Mouse (Mus musculus) adipocyte (in vitro differentiated cells): Measurements from ENCODE around the gene Bbs9.

ENCODE experiments used
- DNase-seq: peaks from one replicate; pipeline ENCODE4 v3.0.0-alpha.2; 2016; ENCODE audit warnings: low spot score

The Bbs9 gene

DNA sequence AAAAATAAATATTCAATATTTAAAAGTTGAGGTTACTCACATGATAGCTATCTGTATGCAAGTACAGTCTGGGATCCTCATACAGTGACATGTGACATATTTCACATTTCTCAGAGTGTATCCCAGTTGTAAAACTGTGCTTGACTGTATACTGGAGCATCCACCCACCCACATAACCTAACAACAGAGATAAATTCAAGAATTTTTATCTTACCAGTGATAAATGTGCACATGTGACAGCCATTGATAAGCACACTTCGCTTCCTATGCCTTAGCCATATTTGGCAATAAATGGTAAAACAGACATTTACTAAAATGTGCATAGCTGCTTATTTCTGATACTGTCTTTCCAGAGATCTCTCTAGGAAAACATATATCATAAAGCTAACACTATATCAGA is 330.5 kb downstream of the Bbs9 start:
- no peak for DNase-seq

GRCm38 (mm10) chr9:22806494-22806893 is 331.0 kb downstream of the Bbs9 start:
- no peak for DNase-seq

GRCm38 (mm10) chr9:22807693-22808092 is 332.2 kb downstream of the Bbs9 start:
- DNase-seq: no peak

DNA sequence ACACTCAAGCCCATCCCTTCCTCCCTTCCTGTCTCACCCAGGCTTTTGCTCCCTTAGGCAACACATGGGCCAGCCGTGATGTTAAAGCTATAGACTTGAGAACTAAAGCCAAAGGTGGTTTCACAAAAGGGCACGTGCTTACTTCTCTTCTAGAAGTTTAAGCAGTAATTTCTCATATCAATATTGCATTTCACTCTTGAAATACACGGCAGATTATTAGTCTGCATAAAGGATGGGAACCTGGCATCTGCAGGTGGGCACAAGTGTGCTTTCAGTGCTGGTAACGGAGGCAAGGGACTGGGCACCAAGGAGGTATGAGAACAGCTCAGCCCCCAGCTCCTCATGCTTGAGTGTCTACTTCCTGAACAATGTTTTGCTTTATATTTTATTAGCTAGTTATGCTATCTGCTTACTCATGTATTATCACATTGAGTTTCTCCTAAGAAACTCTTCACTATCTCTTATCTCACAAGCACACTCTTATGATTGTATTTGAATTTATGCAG is 334.2 kb downstream of the Bbs9 start:
- DNase-seq: no peak

DNA sequence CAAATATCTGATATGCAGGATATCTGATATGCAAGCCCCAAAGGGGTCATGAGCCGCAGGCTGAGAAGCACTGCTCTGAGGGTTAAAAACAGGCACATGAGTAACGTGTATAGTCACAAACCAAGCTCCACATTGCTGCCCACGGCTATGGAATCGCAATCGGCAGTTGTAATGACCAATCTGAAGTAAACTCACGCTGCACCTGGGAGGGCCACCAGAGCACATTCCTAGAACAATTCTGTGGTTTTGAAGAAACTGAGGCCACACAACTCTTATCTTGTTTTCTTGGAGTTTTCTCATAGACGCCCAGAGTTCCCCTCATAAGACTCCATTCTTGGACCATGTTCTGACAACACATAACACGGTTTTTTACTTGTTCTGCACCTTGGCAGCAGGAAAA is 334.9 kb downstream of the Bbs9 start:
- no peak for DNase-seq

GRCm38 (mm10) chr9:22811931-22812330 is 336.4 kb downstream of the Bbs9 start:
- no peak for DNase-seq

DNA sequence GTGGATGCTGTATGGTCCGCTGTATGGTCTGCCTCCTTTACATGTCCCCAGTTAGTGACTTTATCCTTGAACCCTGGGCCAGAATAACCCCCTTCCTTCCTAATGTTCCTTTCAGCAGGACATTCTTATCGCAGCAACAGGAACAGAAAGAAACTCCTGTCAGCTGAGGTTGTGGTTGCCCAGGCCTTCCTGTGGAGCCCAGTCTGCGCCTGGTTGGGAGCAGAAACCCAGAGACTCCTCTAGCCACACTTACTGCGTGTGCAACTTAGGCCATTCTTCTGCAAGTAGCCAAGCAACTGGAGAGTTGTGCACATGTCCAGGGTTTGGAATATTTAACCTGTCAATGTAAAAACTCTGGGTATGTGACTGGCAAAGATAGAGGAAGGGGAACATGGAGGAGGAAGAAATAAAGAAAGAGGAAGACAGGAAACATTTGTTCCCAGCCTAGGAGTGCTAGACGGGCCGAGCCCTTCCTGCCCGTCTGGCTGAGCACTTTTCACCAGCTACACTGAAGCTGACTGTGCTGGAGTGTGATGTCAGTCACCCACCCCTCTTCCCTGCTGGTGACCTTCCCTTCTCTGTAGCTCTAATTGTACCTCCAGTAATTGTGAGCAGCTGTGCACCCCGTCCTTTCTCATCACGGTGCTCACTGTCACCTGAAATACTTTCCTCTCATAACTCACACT is 339.0 kb downstream of the Bbs9 start:
- no peak for DNase-seq

- DNase-seq: peak; percentile 12
Observed at GRCm38 (mm10) chr9:22815093-22815458, 339.6 kb downstream of the Bbs9 start.

DNA sequence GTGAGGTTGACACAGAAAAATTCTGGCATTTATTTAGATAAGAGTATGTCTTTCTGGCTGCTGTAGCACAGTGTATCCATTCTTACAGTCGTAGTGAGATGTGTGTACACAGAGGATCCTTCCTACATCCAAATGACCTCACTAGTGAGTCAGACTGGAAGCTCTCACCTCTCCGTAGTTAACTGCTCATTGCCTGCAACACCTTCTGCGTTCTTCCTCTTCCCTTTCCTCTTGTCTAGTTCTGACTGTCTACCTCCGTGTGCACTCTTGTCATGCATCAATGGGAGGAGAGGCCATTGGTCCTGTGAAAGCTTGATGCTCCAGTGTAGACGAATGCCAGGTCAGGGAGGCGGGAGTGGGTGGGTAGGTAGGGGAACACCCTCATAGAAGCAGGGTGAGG is 344.0 kb downstream of the Bbs9 start:
- DNase-seq: no peak

- no peak for DNase-seq
Observed at GRCm38 (mm10) chr9:22820646-22821185, 345.2 kb downstream of the Bbs9 start.

- no peak for DNase-seq
Observed at GRCm38 (mm10) chr9:22822770-22823169, 347.3 kb downstream of the Bbs9 start.

- DNase-seq: no peak
Observed at GRCm38 (mm10) chr9:22823856-22824255, 348.3 kb downstream of the Bbs9 start.

GRCm38 (mm10) chr9:22824910-22825309 is 349.4 kb downstream of the Bbs9 start:
- peak; percentile 33 for DNase-seq

- DNase-seq: no peak
Observed at GRCm38 (mm10) chr9:22826571-22826990, 351.1 kb downstream of the Bbs9 start.

GRCm38 (mm10) chr9:22827176-22827770 is 351.8 kb downstream of the Bbs9 start:
- DNase-seq: no peak

- DNase-seq: no peak
Observed at GRCm38 (mm10) chr9:22829212-22829960, 353.9 kb downstream of the Bbs9 start.

DNA sequence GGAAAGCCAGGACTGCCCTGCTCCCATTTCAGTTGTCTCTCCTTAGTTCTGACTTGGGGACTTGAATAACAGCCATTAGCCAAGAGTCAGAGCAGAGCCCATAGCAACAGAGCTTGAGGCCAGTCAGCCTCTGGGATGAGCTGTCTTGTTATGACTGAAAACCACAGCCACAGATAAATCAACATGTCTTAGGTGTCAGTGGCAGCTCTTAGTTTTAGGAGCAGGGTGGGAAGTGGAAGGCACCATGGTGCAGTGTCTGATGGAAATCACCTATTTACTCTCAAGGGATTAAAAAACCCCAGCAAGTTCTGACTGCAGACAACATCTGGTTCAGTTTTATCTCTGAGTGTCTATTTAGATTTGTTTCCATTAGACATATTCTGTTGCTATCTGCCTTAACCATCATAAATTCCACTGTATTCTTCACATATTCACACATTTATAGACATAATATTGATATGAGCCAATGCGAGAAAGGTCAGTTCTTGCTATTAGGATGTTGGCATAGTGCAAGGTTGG is 359.5 kb downstream of the Bbs9 start:
- no peak for DNase-seq

- no peak for DNase-seq
Observed at GRCm38 (mm10) chr9:22837000-22837399, 361.5 kb downstream of the Bbs9 start.

DNA sequence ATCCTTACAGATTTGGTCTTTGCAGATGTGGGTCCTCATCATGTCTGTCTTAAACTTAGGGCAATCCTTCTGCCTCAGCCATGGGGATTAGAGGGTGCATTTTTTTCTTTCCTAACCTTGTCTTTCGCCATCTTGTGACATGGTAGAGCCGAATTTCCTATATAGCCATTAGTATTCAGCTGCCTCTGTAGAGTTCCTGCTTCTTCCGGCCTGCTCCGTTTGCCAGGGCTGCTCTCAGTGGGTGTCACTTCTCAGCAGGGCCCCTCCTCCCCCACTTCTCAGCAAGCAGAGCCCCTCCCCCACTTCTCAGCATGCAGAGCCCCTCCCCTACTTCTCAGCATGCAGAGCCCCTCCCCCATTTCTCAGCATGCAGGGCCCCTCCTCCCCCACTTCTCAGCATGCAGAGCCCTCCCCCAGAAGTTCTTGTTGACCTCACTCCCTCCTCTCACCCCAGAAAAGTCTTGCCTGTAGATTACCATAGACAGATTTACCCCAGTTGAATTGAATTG is 362.2 kb downstream of the Bbs9 start:
- DNase-seq: no peak

DNA sequence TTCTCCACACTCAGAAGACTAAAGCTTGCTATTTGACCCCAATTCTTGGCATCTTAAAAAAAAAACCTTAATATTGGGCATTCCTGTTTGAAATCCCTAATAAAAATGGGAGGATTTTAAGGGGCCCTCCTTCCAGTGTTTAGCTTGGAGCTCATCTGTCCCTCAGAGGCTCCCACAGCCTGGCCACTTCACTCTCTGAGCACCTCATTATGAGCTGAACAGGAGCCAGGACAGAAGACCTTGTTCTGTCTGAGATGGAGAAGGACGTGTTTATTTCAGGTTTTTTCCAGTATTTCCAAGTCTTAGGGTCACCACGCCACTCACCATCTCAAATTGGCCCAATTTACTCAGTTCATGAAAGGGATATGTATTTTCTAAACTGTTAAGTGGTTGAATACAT is 370.5 kb downstream of the Bbs9 start:
- no peak for DNase-seq

DNA sequence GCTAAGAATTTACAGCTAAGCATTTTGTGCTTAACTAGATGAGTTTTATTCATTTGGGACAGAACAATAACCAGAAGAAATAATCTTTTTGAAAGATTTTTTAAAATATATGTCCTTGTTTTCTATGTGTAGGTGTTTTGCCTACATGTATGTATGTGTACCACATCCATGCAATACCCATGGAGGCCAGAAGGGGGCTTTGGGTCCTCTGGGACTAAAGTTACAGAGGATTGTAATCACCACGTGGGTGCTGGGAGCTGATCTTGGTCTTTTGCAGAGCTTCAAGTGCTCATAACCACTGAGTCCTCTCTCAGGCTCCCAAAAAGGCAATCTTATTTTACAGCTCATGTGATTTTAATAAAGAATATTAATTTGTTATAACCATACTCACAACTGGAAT is 371.3 kb downstream of the Bbs9 start:
- no peak for DNase-seq

- no peak for DNase-seq
Observed at GRCm38 (mm10) chr9:22848800-22849199, 373.3 kb downstream of the Bbs9 start.
